Mouse (Mus musculus) C2C12 (cell line): ENCODE data around the gene Ipo7. TPM values are rescaled to one million over a fixed set of nuclear protein-coding genes. Genes with fewer than 3 reads are reported as not detected.

Source experiments
- H3K27me3 ChIP-seq: one replicate; pipeline ENCODE4 v1.6.1; 2011; ENCODE audit not compliant: control insufficient read depth, insufficient read depth, insufficient read length
- H3K36me3 ChIP-seq: one replicate; pipeline ENCODE4 v1.6.1; 2011; ENCODE audit not compliant: control insufficient read depth, insufficient read depth
- H3K4me3 ChIP-seq: one replicate; pipeline ENCODE4 v1.5.1; 2011; ENCODE audit warnings: mild to moderate bottlenecking, control low read depth; ENCODE audit not compliant: poor library complexity, insufficient read depth, severe bottlenecking
- H3K79me2 ChIP-seq: one replicate; pipeline ENCODE4 v1.6.1; 2011; ENCODE audit not compliant: control insufficient read depth, insufficient read depth
- H3K79me3 ChIP-seq: one replicate; pipeline ENCODE4 v1.6.1; 2011; ENCODE audit warnings: low read depth, control low read depth
- H3ac ChIP-seq: one replicate; pipeline ENCODE3; 2011; ENCODE audit warnings: low read depth; ENCODE audit not compliant: control insufficient read depth, insufficient read length
- CEBPB ChIP-seq: IDR thresholded peaks from one replicate; pipeline ENCODE4 v1.6.1; 2011; ENCODE audit warnings: low read depth, mild to moderate bottlenecking, control low read depth, moderate library complexity
- CTCF ChIP-seq: IDR thresholded peaks from one replicate; pipeline ENCODE4 v1.5.1; 2011; ENCODE audit not compliant: control insufficient read depth, insufficient read depth, insufficient read length
- FOSL1 ChIP-seq: IDR thresholded peaks from one replicate; pipeline ENCODE4 v1.8.0; 2011; ENCODE audit warnings: mild to moderate bottlenecking, low read length; ENCODE audit not compliant: poor library complexity, insufficient read depth, severe bottlenecking
- MAX ChIP-seq: IDR thresholded peaks from one replicate; pipeline ENCODE4 v1.6.1; 2011; ENCODE audit warnings: mild to moderate bottlenecking, control low read depth
- MYOD1 ChIP-seq: IDR thresholded peaks from one replicate; pipeline ENCODE4 v1.6.1; 2011; ENCODE audit warnings: low read depth; ENCODE audit not compliant: control insufficient read depth, insufficient read length
- MYOG ChIP-seq: IDR thresholded peaks from one replicate; pipeline ENCODE4 v1.6.1; 2011; ENCODE audit not compliant: control insufficient read depth, insufficient read length; ENCODE audit errors: extremely low read depth
- USF1 ChIP-seq: IDR thresholded peaks from one replicate; pipeline ENCODE4 v1.6.1; 2011; ENCODE audit warnings: low read depth, mild to moderate bottlenecking, control low read depth, moderate library complexity
- polyA plus RNA-seq: library from polyadenylated mRNA; unstranded; fragments of >200 nt; fragmentation: generic; extraction: Trizol; gene quantifications from one replicate; pipeline ENCODE4 v1.2.1, GENCODE M21; 2012; ENCODE audit warnings: missing spikeins

The Ipo7 gene
- polyA plus RNA-seq, 1 experiment = 29.1 TPM

DNA sequence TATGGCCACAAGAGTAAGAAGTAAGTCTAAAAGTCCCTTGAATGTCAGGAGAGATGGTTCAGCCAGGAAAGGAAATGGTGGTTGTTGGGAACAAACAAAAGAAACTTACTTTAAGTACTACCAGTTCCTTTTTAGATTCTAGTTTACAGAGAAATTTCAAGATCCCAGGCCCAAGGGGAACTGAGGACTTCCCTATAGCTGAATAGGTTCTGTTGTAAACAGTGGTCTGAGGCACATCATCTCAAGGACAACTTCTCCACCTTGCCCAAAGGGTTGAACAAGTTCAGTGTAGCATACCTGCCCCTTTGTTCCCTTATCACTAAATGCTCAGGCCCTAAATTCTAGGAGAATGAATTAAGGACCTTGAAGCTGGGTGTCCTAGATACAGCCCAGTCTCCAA, 16.0 kb upstream of the Ipo7 start:
- Histone ChIP-seq H3K79me2 (no peaks in the 10 kb centered on the region), H3K36me3 (no peaks in the 10 kb centered on the region), H3K27me3 (no peaks in the 10 kb centered on the region), H3ac (no peak overlapping the region), H3K79me3 (no peaks in the 10 kb centered on the region), H3K4me3 (no peak overlapping the region)
- TF ChIP-seq FOSL1 (no peak), USF1 (no peak), MAX (no peak), CTCF (no peak), MYOD1 (no peak), CEBPB (no peak), MYOG (no peak)

DNA sequence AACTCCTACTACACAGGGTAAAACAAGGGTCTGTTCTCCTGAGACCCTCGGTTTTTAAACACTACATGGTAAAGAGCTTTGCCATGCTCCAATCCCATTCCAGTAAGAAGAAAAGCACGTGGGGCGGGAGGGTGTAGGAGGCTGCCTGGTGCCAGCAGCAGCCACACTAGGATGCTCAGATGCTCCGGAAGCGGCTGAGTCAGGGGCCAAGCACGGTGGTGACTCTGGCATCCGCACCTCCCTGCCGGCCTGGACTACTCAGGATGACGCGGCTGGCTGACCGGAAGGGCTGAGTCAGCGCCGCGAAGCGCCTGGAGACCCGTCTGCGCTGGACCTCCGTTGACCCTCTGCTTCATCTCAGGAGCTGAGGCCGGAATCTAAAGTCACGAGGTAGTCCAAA, 15.1 kb upstream of the Ipo7 start:
- H3K36me3 ChIP-seq = no peaks in the 10 kb centered on the region
- no peaks in the 10 kb centered on the region for H3K27me3 ChIP-seq
- no peak overlapping the region for H3K4me3 ChIP-seq
- peak overlapping the region; percentile 18 for H3ac ChIP-seq
- TF ChIP-seq FOSL1 = peak; percentile 62
- TF ChIP-seq MAX = peak; percentile 92
- TF ChIP-seq USF1 = peak; percentile 75
- peak; percentile 43 for TF ChIP-seq MYOD1
- TF ChIP-seq CTCF = no peak
- H3K79me2 ChIP-seq = no peaks in the 10 kb centered on the region
- no peaks in the 10 kb centered on the region for H3K79me3 ChIP-seq

DNA sequence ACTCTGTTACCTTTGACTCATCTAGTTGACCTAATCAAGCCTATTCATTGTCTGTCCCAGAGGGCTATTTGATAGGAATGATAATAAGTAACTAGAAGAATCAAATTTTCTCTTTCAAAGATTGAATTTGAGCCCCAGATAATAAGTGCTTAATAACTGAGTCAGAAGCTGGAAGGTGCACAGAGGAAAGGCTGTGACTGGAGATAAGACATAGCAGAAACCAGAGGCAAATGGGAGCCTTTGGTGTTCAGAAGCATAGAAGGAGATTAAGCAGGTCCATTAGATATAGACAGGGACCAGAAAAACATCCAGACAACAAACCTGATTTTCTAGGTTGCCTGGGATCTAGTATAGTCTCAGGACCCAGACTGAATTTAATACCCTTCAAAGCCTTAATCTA, 12.1 kb upstream of the Ipo7 start:
- H3K4me3 ChIP-seq = no peak overlapping the region
- no peak overlapping the region for H3ac ChIP-seq
- H3K79me2 ChIP-seq = no peaks in the 10 kb centered on the region
- H3K27me3 ChIP-seq = no peaks in the 10 kb centered on the region
- no peak for TF ChIP-seq CTCF
- TF ChIP-seq MAX = no peak
- no peak for TF ChIP-seq FOSL1
- TF ChIP-seq MYOD1 = no peak
- no peak for TF ChIP-seq CEBPB
- no peak for TF ChIP-seq MYOG
- no peak for TF ChIP-seq USF1
- no peaks in the 10 kb centered on the region for H3K36me3 ChIP-seq
- H3K79me3 ChIP-seq = no peaks in the 10 kb centered on the region

DNA sequence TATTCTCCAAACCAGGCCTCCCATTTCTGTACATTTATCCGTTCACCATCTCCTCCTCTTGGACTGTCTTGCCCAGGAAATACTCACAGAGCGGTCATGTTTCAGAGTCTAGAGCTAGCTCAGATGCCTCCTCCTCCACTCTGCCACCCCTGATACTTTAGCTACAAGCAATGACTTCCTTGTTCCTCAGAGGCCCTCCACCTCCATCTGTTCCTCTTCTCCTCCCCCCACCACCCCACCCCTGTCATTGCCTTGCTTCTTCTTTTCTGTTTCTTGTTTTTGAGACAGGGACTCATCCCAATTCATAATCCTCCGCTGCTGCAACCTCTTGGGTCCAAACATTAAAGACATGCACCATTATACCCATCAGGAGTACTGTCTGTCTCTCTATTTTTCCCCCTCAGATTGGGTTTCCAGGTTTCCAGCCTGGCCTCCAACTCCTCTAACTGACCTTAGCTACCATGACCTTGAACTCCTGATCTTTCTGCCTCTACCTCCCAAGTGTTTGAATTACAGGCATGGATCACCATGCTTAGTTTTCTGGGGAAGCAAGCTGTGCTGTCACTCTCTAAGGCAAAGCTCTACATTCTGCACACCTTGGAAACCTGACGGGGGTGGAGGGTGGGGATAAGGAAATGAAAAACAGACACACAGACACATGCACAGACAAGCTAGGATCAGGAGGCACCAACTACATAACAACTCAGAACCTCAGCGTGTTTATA, 11.4 kb upstream of the Ipo7 start:
- no peak overlapping the region for H3K4me3 ChIP-seq
- TF ChIP-seq CTCF (no peak), MYOG (no peak), FOSL1 (no peak), MYOD1 (no peak), CEBPB (no peak), USF1 (no peak)
- no peaks in the 10 kb centered on the region for H3K79me3 ChIP-seq
- H3K79me2 ChIP-seq = no peaks in the 10 kb centered on the region
- no peaks in the 10 kb centered on the region for H3K27me3 ChIP-seq
- no peaks in the 10 kb centered on the region for H3K36me3 ChIP-seq
- no peak overlapping the region for H3ac ChIP-seq

DNA sequence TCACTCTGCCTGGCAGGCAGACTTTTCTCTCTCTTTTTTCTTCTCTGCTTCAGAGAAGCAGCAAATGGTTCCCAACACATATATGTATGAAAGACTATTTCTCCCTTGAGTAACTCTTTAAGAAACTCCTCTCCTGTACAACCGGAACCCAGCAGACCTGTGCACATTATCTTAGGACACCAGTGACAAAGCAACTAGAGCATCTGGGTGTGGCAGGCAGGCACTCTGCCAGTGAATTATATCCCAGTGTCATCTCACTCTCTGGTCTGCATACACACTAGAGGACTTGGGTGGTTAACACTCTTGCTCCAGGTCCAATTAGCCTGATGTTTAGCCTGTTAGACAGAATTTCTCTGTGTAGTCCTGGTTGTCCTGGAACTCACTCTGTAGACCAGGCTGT, 9.6 kb upstream of the Ipo7 start:
- H3K4me3 ChIP-seq = no peak overlapping the region
- no peaks in the 10 kb centered on the region for H3K27me3 ChIP-seq
- H3K79me2 ChIP-seq = no peaks in the 10 kb centered on the region
- no peaks in the 10 kb centered on the region for H3K36me3 ChIP-seq
- no peak overlapping the region for H3ac ChIP-seq
- no peaks in the 10 kb centered on the region for H3K79me3 ChIP-seq
- TF ChIP-seq MYOG = no peak

DNA sequence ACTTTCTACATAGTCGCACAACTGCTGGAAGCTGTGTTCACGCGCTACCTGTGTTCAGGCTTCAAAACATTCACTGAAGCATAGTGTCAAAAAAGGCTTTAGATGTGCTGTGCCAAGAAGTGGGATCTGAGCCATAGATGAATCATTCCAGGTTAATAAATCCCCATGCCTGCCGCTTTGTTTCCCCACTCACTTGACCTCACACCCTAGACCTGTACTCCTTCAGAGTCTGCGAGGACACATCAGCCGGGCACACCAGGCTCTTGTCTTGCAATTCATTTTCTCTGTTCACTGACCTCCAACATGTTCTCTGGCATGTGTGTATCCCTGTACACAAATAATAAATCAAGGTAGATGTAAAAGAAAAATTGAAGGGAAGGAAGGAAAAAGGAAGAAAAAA, 9.0 kb upstream of the Ipo7 start:
- Histone ChIP-seq H3K36me3 (no peaks in the 10 kb centered on the region), H3ac (no peak overlapping the region), H3K79me2 (no peaks in the 10 kb centered on the region), H3K27me3 (no peaks in the 10 kb centered on the region), H3K79me3 (no peaks in the 10 kb centered on the region), H3K4me3 (no peak overlapping the region)
- no peak for TF ChIP-seq CTCF
- TF ChIP-seq CEBPB = no peak
- TF ChIP-seq MYOG = no peak
- no peak for TF ChIP-seq FOSL1
- TF ChIP-seq MAX = no peak
- no peak for TF ChIP-seq MYOD1
- TF ChIP-seq USF1 = no peak
